Mouse (Mus musculus): ENCODE data around the gene Ing5.

- no peak for TF ChIP-seq CTCF (IDR thresholded peaks at IDR 0.05)
- no peak for TF ChIP-seq EP300 (IDR thresholded peaks at IDR 0.05)
Observed at GRCm38 (mm10) chr1:93818722-93819121, 15.0 kb downstream of the Ing5 start.
